Mouse (Mus musculus): ENCODE results near the gene Rph3al. TPM values are rescaled to one million over a fixed set of nuclear protein-coding genes. Genes with fewer than 3 reads are reported as not detected.

The Rph3al gene
- polyA plus RNA-seq (2014; fragmentation: Nextera tagmentation; extraction: Ambion mirVana), result 1.2 and 2.0 TPM in 2 replicates

DNA sequence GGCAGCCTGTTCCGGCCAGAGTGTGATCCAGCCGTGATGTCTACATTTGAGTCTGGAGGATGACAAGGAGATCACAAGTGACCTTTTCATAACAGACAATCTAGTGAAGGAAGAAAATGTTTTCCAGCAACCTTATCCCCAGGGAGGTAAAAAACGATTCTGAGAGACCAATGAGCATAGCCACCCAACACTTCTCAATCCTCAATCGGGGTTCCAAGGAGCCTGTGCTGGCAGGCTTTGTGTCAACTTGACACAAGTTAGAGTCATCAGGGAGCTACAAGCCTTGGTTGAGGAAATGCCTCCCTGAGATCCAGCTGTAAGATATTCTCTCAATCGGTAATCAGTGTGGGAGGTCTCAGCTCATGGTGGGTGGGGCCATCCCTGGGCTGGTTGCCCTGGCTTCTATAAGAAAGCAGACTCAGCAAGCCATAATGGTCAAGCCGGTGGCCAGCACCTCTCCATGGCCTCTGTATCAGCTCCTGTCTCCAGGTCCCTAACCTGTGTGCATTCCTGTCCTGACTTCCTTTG lies at the start of gene Rph3al:
Gene Rph3al, minus strand, starts transcription at position 51 of the 528 bp plus-strand sequence.
- no peak within 1 kb of the TSS for H3K4me3 ChIP-seq (ENCODE audit: low read depth, low read length)
- no peaks in the 10 kb centered on the region for H3K36me3 ChIP-seq (ENCODE audit: control insufficient read depth, insufficient read depth, low read length)
- H3K9ac ChIP-seq (ENCODE audit: low read length), result no peak within 1 kb of the TSS
- no peak for ATAC-seq (ENCODE audit: insufficient read depth, low FRiP score, low TSS enrichment)
- H3K9me3 ChIP-seq (ENCODE audit: control insufficient read depth, low read length), result no peaks in the 10 kb centered on the region
- no peaks in the 10 kb centered on the region for H3K27me3 ChIP-seq (ENCODE audit: control insufficient read depth, insufficient read depth, low read length)
- DNase-seq (ENCODE audit: low spot score), result no peak
- no peak within 1 kb of the TSS for H3K27ac ChIP-seq (ENCODE audit: low read depth, low read length)
- 78% methylated on average over 6 of the region's 6 CpGs for WGBS
- no peak within 1 kb of the TSS for H3K4me2 ChIP-seq (ENCODE audit: low read depth)
- peaks cover 7% of the 10 kb centered on the region for H3K4me1 ChIP-seq (ENCODE audit: control insufficient read depth, insufficient read depth, low read length)

DNA sequence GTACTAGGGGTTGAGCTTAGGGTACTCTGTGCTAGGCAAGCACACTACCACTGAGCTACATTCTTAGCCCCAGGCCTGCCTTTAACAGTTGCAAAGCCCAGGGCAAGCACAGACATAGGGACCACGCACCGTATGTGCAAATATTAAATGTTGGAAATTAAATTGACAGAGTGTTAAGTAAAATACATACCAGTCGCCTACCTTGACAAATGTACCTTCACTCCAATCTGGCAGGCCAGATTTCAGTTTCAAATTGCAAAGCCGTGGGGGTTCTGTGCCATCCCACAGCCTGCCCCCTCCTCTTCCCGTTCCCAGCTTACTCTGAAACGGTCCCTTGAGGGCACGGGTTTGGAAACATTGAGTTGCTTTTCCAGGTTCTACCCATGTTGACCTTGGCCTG lies 47.7 kb upstream of the Rph3al start:
- no peak overlapping the region for H3K9ac ChIP-seq (ENCODE audit: low read length)
- DNase-seq (ENCODE audit: low spot score) (no peak), ATAC-seq (ENCODE audit: insufficient read depth, low FRiP score, low TSS enrichment) (no peak)
- no peaks in the 10 kb centered on the region for H3K4me1 ChIP-seq (ENCODE audit: control insufficient read depth, insufficient read depth, low read length)
- H3K36me3 ChIP-seq (ENCODE audit: control insufficient read depth, insufficient read depth, low read length), result no peaks in the 10 kb centered on the region
- no peak overlapping the region for H3K4me2 ChIP-seq (ENCODE audit: low read depth)
- no peak overlapping the region for H3K27ac ChIP-seq (ENCODE audit: low read depth, low read length)
- no peak overlapping the region for H3K4me3 ChIP-seq (ENCODE audit: low read depth, low read length)
- H3K27me3 ChIP-seq (ENCODE audit: control insufficient read depth, insufficient read depth, low read length), result no peaks in the 10 kb centered on the region
- no peaks in the 10 kb centered on the region for H3K9me3 ChIP-seq (ENCODE audit: control insufficient read depth, low read length)
- WGBS, result 78% methylated on average over 7 of the region's 7 CpGs

DNA sequence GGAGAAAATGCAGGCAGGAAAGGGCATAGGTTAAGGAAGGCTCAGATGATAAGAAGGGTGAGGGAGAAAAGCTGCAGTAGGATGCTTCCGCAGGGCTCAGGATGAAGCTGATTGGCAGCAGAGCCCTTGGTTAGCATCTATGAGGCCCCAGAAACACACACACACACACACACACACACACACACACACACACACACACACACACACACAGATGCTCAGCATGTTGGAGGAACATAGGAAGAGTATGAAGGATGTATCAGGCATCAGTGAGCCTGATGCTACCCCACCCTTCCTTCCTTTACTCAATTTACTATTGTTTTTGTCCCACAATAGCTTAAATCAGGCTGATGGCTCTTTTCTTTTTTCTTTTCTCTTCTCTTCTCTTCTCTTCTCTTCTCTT lies 46.4 kb upstream of the Rph3al start:
- no peak overlapping the region for H3K27ac ChIP-seq (ENCODE audit: low read depth, low read length)
- no peaks in the 10 kb centered on the region for H3K27me3 ChIP-seq (ENCODE audit: control insufficient read depth, insufficient read depth, low read length)
- DNase-seq (ENCODE audit: low spot score), result no peak
- no peaks in the 10 kb centered on the region for H3K9me3 ChIP-seq (ENCODE audit: control insufficient read depth, low read length)
- ATAC-seq (ENCODE audit: insufficient read depth, low FRiP score, low TSS enrichment), result no peak
- 100% methylated on average over 1 of the region's 1 CpGs for WGBS
- H3K36me3 ChIP-seq (ENCODE audit: control insufficient read depth, insufficient read depth, low read length), result no peaks in the 10 kb centered on the region
- no peaks in the 10 kb centered on the region for H3K4me1 ChIP-seq (ENCODE audit: control insufficient read depth, insufficient read depth, low read length)
- no peak overlapping the region for H3K9ac ChIP-seq (ENCODE audit: low read length)
- H3K4me2 ChIP-seq (ENCODE audit: low read depth), result no peak overlapping the region
- no peak overlapping the region for H3K4me3 ChIP-seq (ENCODE audit: low read depth, low read length)

DNA sequence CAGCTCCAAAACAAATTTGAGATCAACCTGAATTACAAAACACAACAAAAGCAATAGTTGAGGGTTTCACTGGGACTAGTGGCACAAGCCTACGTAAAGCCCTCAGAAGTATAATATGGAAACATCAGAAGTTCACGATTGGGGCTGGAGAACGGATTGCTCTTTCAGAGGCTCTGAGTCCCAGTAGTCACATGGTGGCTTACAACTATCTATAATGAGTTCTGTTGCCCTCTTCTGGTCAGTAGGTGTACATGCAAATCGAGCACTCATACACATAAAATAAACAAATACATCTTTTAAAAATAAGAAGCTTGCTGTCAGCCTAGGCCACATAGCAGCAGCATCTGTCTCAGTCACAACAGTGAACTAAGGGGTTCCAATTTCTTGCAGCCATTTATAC lies 45.0 kb upstream of the Rph3al start:
- WGBS, result 75% methylated on average over 4 of the region's 4 CpGs
- no peak for DNase-seq (ENCODE audit: low spot score)
- no peak overlapping the region for H3K4me3 ChIP-seq (ENCODE audit: low read depth, low read length)
- H3K27ac ChIP-seq (ENCODE audit: low read depth, low read length), result no peak overlapping the region
- no peaks in the 10 kb centered on the region for H3K36me3 ChIP-seq (ENCODE audit: control insufficient read depth, insufficient read depth, low read length)
- ATAC-seq (ENCODE audit: insufficient read depth, low FRiP score, low TSS enrichment), result no peak
- no peaks in the 10 kb centered on the region for H3K4me1 ChIP-seq (ENCODE audit: control insufficient read depth, insufficient read depth, low read length)
- no peak overlapping the region for H3K9ac ChIP-seq (ENCODE audit: low read length)
- H3K27me3 ChIP-seq (ENCODE audit: control insufficient read depth, insufficient read depth, low read length), result no peaks in the 10 kb centered on the region
- H3K9me3 ChIP-seq (ENCODE audit: control insufficient read depth, low read length), result no peaks in the 10 kb centered on the region
- H3K4me2 ChIP-seq (ENCODE audit: low read depth), result no peak overlapping the region

DNA sequence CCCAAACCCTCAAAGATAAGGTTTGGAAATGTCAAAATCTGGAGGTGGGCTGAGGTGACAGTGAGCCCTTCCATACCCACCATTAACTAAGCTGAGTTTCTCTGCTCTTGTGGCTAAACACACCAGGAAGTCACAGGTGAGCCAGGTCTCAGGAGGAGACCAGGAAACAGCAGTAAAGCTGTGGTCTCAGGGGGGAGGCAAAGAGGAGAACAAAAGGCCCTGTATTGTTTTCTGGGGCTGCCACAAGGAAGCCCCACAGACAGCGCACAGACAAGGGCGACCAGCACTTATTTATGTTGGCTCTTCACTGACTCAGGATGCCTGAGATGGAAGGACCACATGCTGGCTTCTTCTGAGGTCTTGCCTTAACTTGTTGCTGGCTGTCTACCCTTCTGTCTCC lies 42.2 kb upstream of the Rph3al start:
- Histone ChIP-seq H3K36me3 (ENCODE audit: control insufficient read depth, insufficient read depth, low read length) (no peaks in the 10 kb centered on the region), H3K4me1 (ENCODE audit: control insufficient read depth, insufficient read depth, low read length) (no peaks in the 10 kb centered on the region), H3K9ac (ENCODE audit: low read length) (no peak overlapping the region), H3K4me2 (ENCODE audit: low read depth) (no peak overlapping the region), H3K27ac (ENCODE audit: low read depth, low read length) (no peak overlapping the region), H3K9me3 (ENCODE audit: control insufficient read depth, low read length) (no peaks in the 10 kb centered on the region), H3K27me3 (ENCODE audit: control insufficient read depth, insufficient read depth, low read length) (no peaks in the 10 kb centered on the region), H3K4me3 (ENCODE audit: low read depth, low read length) (no peak overlapping the region)
- no peak for ATAC-seq (ENCODE audit: insufficient read depth, low FRiP score, low TSS enrichment)
- WGBS, result 36% methylated on average over 2 of the region's 2 CpGs
- no peak for DNase-seq (ENCODE audit: low spot score)

DNA sequence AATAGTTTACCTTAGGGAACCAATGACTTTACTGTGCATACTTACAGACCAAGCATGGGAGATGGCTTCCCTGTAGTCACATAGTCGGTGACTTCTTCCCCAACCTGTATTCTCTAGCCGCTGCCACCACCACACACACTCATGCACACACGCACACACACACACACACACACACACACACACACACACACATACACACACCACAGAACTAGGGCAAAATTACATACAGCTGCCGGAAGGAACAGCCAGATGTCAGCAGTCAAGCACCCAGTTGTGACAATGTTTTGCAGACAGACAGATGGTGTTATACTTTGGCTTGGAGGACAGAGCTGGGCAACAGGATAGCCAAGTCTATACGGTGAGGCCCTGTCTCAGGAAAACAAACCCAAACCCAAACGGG lies 39.8 kb upstream of the Rph3al start:
- Histone ChIP-seq H3K4me1 (ENCODE audit: control insufficient read depth, insufficient read depth, low read length) (no peaks in the 10 kb centered on the region), H3K27me3 (ENCODE audit: control insufficient read depth, insufficient read depth, low read length) (no peaks in the 10 kb centered on the region), H3K27ac (ENCODE audit: low read depth, low read length) (no peak overlapping the region), H3K9ac (ENCODE audit: low read length) (no peak overlapping the region), H3K9me3 (ENCODE audit: control insufficient read depth, low read length) (no peaks in the 10 kb centered on the region), H3K4me2 (ENCODE audit: low read depth) (no peak overlapping the region), H3K4me3 (ENCODE audit: low read depth, low read length) (no peak overlapping the region), H3K36me3 (ENCODE audit: control insufficient read depth, insufficient read depth, low read length) (no peaks in the 10 kb centered on the region)
- ATAC-seq (ENCODE audit: insufficient read depth, low FRiP score, low TSS enrichment) (no peak), DNase-seq (ENCODE audit: low spot score) (no peak)
- WGBS, result 75% methylated on average over 6 of the region's 6 CpGs

DNA sequence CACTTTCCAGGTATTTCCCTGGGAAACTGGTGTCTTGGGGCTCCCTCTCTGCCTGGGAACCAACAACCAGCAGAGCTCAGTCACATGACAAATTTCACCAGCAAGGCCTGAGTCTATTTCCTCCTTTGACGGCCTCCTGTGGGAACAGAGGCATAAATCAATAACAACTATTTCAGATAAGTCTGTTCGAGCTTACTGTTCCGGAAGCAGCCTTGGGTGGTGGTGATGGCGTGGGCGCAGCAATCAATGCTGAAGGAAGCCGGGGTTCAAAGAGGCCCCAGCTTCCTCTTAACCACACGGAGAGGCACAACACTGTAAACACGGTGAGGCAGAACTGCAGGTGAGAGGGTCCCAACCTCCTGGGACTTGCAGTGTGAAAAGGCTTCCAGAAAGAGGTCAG lies 38.5 kb upstream of the Rph3al start:
- DNase-seq (ENCODE audit: low spot score), result no peak
- H3K27me3 ChIP-seq (ENCODE audit: control insufficient read depth, insufficient read depth, low read length), result no peaks in the 10 kb centered on the region
- ATAC-seq (ENCODE audit: insufficient read depth, low FRiP score, low TSS enrichment), result no peak
- H3K4me2 ChIP-seq (ENCODE audit: low read depth), result no peak overlapping the region
- H3K9ac ChIP-seq (ENCODE audit: low read length), result no peak overlapping the region
- no peaks in the 10 kb centered on the region for H3K4me1 ChIP-seq (ENCODE audit: control insufficient read depth, insufficient read depth, low read length)
- no peak overlapping the region for H3K4me3 ChIP-seq (ENCODE audit: low read depth, low read length)
- 55% methylated on average over 8 of the region's 8 CpGs for WGBS
- no peaks in the 10 kb centered on the region for H3K9me3 ChIP-seq (ENCODE audit: control insufficient read depth, low read length)
- H3K36me3 ChIP-seq (ENCODE audit: control insufficient read depth, insufficient read depth, low read length), result no peaks in the 10 kb centered on the region
- no peak overlapping the region for H3K27ac ChIP-seq (ENCODE audit: low read depth, low read length)

DNA sequence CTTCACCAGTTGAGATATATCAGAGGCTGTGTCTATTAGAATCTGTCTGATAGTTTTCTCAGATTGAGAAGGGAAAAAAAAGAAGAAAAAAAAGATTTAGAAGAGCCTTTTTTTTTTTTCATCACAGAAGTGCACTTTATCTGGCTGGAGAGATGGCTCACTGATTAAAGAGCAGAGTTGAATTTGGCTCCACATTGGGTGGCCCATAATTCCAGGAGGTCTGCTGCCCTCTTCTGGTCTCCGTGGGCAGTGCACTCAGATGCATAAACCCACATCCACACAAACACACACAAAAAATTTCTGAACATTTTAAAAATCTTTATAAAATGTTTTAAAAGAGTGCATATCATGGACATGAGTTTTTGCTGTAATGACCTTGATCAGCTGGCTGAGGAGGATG lies 35.8 kb upstream of the Rph3al start:
- Histone ChIP-seq H3K4me3 (ENCODE audit: low read depth, low read length) (no peak overlapping the region), H3K9ac (ENCODE audit: low read length) (no peak overlapping the region), H3K4me1 (ENCODE audit: control insufficient read depth, insufficient read depth, low read length) (no peaks in the 10 kb centered on the region), H3K27me3 (ENCODE audit: control insufficient read depth, insufficient read depth, low read length) (no peaks in the 10 kb centered on the region), H3K36me3 (ENCODE audit: control insufficient read depth, insufficient read depth, low read length) (no peaks in the 10 kb centered on the region), H3K4me2 (ENCODE audit: low read depth) (no peak overlapping the region), H3K27ac (ENCODE audit: low read depth, low read length) (no peak overlapping the region), H3K9me3 (ENCODE audit: control insufficient read depth, low read length) (no peaks in the 10 kb centered on the region)
- 88% methylated on average over 1 of the region's 1 CpGs for WGBS
- DNase-seq (ENCODE audit: low spot score) (no peak), ATAC-seq (ENCODE audit: insufficient read depth, low FRiP score, low TSS enrichment) (no peak)

DNA sequence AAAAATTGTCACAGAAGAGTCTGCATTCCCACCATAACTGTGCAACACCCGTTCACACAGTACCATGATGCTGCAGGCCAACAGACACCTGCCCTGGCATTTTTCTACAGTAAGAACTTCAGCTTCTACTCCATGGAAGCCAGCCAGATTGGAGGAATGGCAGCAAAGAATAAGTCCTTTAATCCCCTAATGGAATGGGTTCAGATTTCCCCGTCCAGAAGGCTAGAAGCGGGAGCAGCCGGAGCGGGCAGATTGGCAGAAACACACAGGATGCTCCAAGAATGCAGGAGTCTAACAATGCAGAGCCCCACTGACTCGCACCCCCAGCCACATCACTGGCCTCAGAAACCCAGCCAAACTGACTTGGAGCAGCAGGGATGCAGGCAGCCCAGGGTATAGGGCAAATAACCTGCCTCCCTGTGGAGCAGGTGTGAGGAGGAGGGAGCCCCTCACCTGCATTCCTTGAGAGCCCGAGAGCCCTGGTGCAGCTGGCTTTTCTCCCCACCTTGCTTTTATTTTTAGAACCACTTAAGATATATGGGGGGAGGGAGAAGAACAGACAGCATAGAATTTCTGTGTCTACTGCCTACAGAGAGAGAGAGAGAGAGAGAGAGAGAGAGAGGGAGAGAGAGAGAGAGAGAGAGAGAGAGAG lies 34.8 kb upstream of the Rph3al start:
- Histone ChIP-seq H3K4me3 (ENCODE audit: low read depth, low read length) (no peak overlapping the region), H3K36me3 (ENCODE audit: control insufficient read depth, insufficient read depth, low read length) (no peaks in the 10 kb centered on the region), H3K27me3 (ENCODE audit: control insufficient read depth, insufficient read depth, low read length) (0 out of 2 replicates have a peak, but pooled peaks cover 3% of the 10 kb centered on the region), H3K4me1 (ENCODE audit: control insufficient read depth, insufficient read depth, low read length) (no peaks in the 10 kb centered on the region), H3K27ac (ENCODE audit: low read depth, low read length) (no peak overlapping the region), H3K9ac (ENCODE audit: low read length) (no peak overlapping the region), H3K9me3 (ENCODE audit: control insufficient read depth, low read length) (no peaks in the 10 kb centered on the region), H3K4me2 (ENCODE audit: low read depth) (no peak overlapping the region)
- DNase-seq (ENCODE audit: low spot score), result no peak
- 35% methylated on average over 7 of the region's 7 CpGs for WGBS
- no peak for ATAC-seq (ENCODE audit: insufficient read depth, low FRiP score, low TSS enrichment)

Measured in neural tube, embryonic 11.5 days (tissue).